Mouse (Mus musculus): ENCODE results near the gene Gm20388.

Gene Gm20388

DNA sequence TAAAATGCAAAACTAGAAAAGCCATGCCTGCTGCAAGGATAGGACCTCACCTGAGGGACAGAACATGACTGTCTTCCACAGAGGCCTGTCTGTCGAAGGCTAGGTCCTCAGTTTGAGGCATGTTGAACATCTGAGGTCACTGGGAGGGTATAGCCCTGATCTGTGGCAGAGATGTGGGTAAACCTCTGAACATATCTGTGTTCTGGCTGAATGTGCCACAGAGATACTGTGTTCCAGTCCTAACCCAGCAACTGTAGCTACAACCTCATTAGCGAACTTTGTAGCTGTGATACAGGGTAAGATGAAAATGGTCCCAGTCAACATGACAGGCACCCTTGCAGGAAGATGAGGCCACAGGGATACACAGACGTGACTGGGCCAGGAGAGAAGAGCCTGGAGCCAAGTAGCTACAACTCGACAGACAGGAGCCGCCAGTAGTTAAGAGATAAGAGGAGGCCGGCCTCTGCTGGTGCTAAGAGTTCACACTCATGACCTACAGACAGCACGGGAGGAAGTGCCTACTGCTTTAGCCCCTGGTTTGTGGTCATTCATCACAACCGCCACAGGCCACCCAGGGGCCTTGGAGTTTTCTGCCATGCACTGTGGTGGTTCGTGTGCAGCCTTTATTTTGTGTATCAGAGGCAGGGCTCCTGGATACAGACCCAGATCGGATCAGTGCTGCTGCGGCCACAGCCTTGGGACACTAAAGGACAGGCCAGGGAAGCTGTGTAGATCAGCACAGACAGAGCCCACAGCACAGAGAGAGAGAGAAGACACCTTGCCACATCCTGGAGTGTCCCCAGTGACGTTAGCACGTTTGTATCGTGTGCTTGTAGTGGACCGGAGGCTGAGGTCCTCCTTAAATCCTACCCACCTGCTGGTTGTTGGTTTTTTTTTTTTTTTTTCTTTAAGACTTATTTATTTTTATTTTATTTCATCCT lies 2439.0 kb downstream of the Gm20388 start:
- in situ Hi-C loops (cut with MboI), result no loop called here

DNA sequence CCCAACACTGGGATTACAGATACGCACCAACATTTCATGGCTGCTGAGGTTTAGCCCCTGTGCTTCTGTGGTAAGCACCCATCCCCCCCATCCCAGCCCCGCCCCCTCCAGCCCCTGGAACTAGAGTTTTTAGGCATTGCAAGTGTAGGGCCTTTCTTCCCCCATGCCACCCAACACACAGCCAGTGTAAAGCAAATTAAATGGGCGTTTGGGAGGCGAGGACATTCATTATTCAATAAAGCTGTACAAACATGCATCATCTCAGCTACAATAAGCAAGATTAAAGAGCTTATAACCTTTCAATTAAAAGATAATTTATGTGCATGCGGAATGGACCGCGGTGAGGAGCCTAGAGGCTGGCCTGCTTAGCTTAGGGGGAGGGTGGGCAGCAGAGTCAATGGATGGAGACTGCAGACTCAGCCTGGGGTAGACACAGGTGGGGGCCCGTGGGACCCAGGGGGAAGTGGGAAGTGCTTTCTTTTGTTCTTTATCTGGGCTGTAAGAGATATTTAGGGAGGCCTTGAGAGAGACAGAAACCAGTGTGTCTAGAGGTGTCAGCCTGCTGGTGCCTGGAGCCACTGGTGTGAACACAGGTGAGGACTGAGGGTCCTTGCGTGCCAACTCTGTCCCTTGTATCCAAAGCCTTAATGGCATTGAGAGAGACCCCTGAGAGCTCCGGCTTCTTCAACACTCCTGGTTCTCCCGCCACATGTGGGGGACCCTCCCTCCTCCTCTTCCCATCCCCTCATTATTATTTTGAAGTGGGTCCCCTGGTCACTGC lies 2439.9 kb downstream of the Gm20388 start:
- in situ Hi-C loops (cut with MboI), result no loop called here

DNA sequence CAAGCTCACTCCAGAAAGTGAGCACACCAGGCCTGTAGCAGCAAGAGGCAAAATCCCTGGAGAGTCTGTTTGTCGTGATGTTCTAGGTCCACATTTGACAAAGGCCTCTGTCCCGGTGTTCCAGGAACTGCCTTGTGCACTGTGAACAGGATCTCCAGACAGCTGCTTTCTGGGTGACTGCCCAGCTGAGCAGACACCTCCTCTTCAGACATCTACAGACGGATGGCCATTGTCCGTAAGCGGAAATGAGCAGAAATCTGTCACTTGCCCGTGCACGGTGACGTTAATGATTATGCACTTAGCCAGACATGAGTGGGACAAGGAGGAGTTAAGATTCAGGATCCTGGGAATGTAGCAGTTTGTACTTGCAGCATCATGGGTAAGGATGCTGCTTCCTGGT lies 2443.5 kb downstream of the Gm20388 start:
- in situ Hi-C loops (cut with MboI), result no loop called here

DNA sequence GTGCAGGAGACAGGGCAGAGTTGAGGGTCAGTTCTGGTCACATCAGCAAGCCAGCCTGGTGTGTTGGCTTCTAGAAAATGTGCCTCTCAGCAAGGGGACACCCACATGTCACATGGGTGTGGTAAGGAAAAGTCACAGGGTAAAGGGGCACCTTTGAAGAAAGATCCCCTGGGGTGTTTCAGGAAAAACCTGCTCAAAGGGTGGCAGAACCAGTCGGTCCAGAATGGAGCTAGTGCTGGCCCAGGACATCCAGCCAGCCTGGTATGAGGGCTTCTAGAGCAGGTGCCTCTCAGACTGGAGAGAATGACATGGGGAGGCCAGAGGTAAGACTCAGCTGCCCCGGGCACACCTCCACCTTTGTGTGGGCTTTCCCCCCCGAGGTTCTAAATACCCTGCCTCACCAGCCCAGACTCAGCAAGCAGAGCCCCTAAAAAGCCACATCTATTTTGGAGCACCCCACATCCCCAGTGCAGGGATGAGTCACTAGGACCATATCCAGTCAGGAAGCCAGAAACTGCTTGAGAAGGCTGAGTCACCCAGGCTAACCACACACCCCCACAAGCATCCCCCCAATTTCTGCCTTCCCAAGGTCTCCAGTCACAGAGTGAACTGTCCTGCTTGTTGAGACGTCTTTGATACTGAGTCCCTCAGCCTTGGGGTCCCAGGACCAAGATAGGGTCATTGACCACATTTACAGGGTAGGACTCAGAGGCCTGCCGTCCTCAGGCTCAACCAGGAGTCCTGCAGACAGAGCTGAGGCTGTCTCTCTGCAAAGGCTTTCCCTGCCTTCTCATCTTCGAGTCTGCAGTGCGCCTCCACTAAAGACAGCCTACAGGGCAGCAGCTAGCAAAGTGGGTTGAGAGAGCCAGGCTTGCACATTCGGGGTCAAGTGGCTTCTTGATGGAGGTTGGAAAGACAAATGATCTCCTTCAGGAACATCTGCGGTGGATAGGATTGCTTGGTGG lies 2445.3 kb downstream of the Gm20388 start:
- in situ Hi-C loops (cut with MboI), result no loop called here

DNA sequence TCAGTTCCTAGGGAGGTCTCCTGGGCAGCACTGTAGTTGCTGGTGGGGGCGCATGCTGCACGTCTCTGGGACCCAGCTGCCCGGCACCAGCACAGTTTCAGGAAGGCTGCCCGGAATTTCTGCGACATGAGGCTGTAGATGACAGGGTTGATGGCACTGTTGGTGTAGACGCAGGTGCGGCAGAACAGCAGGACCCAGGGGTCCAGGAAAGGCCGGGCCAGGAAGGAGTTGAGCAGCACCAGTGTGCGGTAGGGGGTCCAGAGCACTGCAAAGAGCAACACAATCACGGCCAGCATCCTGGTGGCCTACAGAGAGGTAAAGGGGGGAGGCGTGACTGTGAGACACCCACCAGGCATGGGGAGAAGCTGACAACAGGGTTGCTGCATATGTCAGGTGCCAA lies 2446.6 kb downstream of the Gm20388 start:
- in situ Hi-C loops (cut with MboI), result no loop called here

DNA sequence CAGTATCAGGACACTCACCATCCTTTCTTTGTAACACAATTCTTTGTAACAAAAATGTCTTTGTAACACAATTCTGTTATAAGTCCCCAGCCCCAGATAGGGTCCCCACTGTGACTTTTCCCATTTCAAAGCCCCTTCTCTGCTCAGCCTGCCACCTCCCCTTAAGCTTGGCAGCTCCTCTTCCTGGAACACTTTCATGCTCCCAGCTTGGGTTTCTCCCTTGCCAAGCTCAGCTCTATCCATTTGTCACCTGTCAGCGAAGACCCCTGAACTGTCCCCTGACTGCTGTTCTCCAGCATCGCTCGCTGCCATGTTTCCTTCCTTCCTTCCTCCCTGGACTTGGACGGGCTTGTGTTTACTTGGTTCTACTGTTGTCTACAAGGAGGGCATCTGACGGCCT lies 2447.0 kb downstream of the Gm20388 start:
- in situ Hi-C loops (cut with MboI), result no loop called here

DNA sequence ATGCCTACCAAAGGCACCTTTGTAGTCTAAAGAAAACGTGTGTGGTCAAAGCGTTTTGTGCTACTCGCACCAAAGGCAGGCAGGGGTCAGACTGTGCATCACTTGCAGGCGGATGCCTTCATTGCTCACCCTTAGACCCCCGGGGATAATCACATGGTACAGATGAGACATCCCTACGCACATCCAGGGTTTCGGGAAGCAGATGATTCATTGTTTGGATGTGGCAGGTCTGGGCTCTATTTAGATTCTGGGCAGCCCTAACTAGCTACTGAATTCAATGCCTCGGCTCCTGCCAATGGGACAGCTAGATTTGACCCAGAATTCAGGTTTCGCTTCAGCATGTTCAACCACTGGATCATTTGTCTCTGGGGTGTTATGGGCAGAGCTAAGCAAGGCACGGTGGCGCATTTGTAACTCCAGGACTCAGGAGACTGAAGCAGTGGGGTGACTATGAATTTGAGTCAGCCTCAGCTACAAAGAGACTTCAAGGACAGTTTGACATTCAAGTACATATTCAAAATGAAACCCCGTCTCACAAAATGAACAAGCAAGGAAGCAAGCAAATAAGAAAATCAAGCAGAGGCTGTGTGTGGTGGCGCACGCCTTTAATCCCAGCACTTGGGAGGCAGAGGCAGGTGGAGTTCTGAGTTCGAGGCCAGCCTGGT lies 2448.6 kb downstream of the Gm20388 start:
- in situ Hi-C loops (cut with MboI), result no loop called here

DNA sequence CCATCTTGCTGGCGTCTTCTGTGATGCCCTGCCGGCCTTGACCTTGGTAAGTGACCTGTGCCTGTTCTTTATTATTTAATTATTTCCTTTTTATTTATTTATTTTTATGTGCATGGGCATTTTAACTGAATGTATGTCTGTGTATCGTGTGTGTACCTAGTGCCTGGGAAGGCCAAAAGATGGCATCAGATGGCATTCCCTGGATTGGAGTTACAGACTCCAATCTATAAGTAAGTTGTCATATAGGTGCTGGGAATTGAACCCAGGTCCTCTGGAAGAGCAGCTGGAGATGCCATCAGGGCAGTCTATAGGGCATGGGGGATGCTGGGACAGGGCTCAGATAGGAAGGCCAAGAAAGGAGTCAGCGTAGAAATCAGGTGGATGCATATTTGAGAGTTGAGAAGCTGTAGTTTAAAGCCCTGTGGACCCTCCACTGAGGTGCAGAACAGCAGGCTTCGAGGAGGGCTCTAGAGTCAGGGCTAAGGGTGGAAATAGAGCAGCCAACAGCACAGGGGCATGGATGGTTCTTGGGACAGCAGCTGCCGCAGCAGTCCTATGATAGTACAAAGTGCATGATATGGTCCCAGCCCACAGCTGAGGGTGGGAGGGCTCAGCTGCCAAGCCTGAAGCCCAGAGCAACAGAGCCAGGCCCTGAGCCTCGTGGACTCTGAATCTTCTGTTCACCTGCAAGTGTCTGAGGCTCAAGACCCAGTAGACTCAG lies 2450.2 kb downstream of the Gm20388 start, which contains the start of gene Trhr2:
TSS of gene Trhr2 (minus strand) at position 51 of the 721 bp plus-strand sequence.
- in situ Hi-C loops (cut with MboI), result no loop called here

DNA sequence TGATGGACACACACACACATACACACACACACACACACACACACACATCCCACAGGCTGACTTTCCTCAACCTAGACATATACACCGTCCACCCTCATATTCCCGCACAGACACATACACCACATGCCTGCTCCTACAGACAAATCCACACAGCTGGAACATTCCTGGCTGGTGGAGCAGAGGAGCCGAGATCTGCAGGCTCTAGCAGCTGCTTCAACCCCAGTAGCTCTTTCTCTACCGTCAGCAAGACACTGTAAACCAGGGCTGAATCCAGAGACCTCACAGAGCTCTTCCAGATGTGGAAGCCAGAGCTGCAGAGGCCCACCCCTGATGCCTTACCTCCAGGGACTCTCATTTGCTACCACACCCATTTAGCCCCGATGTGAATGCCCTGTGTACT lies 2451.6 kb downstream of the Gm20388 start:
- in situ Hi-C loops (cut with MboI), result no loop called here

DNA sequence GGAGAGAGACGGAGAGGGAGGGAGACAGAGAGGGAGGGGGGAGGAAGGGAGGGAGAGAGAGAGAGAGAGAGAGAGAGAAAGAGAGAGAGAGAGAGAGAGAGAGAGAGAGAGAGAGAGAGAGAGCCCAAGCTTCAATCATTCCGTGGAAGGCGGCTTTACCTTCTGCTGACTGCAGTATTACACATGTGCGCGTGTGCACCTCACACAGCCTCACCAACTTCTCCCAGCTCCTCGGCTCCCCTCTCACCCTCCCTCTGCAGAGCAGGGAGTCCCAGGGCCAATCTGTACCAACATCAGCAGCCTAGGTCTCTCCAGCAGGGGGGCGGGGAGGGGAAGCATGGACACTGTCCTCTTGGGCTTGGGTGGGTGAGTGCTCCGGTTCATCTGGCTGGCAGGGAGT lies 2452.3 kb downstream of the Gm20388 start:
- in situ Hi-C loops (cut with MboI), result no loop called here

DNA sequence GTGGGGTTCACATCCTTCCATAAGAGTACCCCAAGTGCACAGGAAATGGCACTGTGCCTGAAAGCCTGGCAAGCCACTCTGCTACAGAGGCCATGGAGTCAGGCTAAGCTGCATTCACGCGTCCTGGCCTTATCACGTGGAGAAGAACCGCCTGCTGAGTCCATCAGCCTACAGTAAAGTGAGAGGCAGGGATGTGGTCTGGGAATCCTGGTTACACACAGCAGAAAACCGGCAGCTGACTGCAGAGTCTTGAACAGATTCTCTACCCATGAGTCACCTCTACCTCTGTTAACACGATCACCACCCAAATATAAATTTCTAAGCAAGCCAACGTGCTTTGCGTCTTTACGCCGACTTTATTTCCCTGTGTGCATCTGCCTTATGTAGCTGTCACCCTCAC lies 2457.9 kb downstream of the Gm20388 start:
- in situ Hi-C loops (cut with MboI), result no loop called here

DNA sequence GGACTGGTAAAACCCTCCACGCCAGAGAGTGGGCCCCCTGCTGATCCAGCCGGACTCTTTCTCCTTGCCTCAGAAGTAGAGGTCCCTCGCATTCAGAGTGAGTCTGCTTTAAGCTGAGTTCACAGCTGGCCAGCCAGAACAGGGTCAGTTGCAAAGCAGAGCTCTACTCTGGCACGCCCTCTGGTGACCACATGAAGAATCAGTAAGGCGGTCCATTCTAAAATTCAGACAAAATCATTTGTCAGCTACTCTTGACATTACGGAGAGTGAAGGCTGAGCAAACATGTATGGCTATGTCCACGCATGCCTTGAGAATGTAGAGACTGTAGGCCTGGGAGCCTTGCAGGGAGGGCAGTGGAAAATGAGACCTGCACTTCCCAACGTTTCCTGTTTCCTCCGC lies 2459.0 kb downstream of the Gm20388 start:
- in situ Hi-C loops (cut with MboI), result no loop called here

DNA sequence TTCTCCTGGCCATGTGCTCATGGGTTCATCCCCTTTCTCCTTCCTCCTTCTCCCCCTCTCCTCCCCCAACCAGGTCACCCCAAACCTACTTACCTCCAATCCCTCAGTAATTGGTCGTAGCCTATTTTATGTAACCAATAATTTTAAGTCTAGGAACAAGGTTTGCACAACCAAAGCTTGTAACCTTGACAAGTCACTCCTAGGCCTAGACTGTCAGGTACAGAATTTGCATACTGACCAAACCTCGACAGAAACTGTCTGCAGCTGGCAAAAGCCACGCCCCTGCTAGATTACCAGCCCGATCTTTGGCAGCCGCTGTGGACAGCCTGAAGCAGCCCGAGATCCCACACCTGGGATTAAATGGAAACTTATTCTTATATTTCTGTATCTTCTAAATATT lies 2461.1 kb downstream of the Gm20388 start:
- in situ Hi-C loops (cut with MboI), result no loop called here

DNA sequence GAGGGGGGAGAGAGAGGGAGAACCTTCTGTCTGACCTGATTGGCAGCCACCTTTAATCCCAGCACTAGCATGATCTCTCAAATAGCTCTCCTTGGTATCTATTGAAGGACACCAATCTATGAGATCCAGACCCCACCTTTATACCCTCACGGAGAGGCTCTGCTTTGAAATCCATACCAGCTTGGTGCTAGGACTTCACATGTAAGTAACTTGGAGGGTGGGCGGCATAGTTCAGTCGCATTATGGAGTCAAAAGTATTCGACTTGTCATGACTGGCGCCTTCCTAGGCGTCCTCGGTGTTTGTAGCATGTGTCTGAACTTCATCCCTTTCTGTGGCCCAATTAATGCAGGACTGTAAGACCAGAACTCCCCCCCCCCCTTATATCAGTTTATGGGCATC lies 2464.7 kb downstream of the Gm20388 start:
- in situ Hi-C loops (cut with MboI), result no loop called here

DNA sequence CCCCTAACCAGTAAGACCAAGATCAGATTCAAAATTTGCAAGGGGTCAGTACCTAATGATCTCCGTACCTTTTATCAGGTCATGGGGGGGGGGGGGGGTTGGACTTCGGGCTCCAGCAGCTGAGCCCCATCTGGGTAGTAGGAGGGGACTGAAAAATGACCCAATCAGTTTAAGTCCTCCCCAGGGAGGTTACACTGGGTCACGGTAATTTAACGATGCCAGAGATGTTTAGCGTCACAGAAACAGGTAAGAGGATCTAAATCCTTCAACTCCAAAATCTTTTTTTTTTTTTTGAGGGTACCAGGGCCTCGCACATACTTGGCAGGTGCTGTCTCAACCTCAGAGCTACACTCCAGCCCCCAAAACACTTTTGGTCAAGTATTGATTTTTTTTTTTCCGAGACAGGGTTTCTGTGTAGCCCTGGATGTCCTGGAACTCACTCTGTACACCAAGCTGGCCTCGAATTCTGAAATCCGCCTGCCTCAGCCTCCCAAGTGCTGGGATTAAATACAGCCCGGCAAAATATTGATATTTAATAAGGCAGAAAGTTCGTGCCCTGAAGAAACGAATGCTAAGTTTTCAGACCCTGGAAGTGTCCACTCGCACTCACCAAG lies 2465.2 kb downstream of the Gm20388 start:
- in situ Hi-C loops (cut with MboI), result no loop called here

DNA sequence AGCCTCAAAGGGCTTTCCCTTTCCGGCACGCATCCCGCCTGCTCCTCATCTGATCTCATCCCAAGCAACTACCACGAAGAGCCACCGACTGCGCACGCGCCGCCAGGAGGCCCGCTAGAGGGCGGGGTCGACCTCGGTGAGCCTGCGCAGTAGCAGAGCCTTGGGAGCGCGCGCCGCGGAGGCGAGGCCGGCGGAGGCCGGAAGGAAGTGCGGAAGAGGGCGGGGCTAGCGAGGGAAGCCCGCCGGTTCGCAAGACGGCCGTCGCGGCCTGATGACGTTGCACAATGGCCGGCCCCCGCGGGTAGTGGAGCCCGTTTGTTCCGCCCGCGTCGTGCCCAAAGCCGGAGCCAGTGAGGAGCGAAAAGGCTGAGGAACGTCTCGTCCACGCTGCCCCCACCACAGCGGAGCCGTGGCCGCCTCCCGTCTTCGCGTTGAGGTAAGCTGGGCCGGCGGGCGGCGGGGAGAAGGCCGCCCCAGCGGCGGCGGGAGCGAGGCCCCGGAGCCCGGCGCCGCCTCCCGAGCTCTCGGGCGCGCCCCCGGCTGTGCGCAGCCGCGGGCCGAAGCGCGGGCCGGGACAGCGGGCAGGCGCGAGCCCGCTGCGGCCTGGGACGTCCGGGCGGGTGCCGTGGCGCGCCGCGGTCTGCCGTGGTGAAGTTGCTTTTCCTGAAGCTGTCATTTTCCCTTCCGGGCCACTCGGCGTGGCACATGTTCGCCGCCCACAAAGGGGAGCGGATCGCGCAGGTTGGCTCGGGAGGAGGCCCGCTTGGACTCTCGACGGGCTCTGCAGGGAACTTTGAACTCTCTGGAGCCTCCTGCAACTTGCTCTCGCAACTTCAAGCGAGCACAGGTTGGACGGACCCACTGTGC lies 2466.0 kb downstream of the Gm20388 start, which contains the start of gene Zc3h18:
TSS of gene Zc3h18 (plus strand) at position 245 of the 867 bp plus-strand sequence.
- in situ Hi-C loops (cut with MboI), result no loop called here

DNA sequence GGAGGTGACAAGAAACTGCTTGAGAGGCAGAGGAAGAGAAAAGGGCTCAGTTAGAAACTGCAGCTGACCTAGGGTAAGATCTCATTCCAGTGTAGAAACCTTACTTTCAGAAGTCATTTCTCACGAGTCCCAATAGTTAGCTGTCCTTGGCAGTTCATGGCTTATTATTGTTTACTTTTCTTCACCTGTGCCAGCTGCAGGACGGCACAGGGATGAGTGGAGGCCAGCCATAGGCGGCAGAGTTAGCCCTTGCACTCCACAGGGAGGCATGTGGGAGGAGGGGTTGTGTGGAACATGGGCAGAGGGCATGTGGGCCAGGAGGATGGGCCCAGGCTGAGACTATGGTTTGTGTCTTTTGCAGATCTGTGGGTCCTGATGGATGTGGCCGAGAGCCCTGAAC lies 2472.4 kb downstream of the Gm20388 start:
- in situ Hi-C loops (cut with MboI), result no loop called here

DNA sequence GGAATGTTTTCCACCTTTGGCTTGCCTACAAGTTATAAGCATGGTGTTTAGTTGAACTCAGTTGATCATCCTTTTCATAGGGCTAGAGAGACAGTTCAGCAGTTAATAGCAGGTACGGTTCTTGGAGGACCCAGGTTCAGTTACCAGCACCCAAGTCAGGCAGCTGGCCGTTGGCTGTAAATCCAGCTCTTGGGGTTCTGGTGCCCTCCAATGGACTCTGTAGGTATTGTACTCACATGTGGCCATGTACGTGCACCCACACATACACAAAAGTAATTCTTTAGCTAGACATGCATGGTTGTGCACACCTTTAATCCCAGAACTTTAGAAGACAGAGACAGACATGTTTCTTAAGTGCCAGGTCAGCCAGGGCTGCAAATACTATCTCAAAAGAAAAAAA lies 2478.7 kb downstream of the Gm20388 start:
- in situ Hi-C loops (cut with MboI), result no loop called here

DNA sequence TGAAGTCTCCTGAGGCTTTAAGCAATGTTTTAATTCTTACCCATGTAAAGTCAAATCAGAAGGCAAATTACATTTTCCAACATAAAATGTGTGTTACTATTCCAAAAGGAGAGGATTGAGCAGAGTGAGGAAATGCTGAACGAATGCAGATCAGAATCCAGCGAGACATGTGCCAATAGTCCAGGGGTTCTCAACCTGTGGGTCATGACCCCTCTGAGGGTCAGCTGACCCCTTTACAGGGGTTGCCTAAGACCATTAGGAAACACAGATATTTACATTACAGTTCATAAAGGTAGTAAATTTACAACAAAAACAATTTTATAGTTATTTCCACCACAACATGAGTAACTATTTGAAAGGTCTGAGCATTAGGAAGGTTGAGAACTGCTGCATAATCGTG lies 2480.1 kb downstream of the Gm20388 start:
- in situ Hi-C loops (cut with MboI), result no loop called here
